Mouse (Mus musculus): ENCODE data around the gene Xkr8. TPM values are rescaled to one million over a fixed set of nuclear protein-coding genes. Genes with fewer than 3 reads are reported as not detected.
"Not testable (repeated sequence)": the region's sequence is repeated elsewhere in the genome, so short reads cannot be mapped to it uniquely, and the experiment has no call there.

Xkr8 gene
- polyA plus RNA-seq, 1 experiment: 4.7 TPM

DNA sequence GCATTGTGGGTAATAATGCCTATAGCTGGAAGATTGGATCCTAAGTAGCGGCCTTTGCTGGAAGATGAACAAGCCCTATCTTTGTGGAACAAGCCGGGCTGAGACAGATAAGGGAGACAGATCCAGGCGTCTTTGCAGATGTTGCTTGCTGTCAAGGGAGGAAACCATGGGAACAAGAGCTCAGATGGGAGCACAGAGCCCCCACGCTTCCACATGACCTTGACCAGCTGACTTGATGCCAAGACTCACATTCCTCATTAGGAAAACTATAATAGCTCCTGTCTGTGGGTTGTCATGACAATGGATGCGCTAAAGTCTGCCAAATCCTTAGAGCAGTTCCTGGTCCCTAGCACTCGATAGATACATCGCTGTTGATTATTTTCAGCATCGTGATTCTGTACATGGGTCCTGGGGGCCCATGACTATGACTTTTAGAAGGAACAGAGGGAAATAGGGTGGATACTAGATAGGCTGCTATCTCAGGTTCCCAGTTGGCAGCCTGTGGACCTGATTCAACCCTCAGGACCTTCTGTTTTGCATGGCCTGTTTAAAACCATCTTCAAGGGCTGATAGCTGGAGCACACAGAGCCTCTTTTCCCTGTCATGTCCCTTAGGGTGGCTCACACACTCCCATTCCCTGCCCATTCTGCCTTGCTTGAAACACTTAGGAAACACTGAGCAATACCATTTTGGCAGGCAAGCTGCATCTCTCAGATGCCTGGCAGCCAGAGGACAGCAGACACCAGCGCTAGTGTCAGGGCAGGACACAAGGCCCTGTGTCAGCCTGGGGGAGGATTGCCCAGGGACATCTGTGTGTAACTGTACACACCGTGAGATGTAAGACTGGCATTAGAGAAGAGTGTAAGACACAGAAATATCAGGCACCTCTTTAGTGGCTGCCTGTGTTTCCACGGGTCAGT is 11.9 kb upstream of the Xkr8 start:
- Histone ChIP-seq H3K27me3 (ENCODE audit: control insufficient read depth, insufficient read depth, insufficient read length) (no peaks in the 10 kb centered on the region), H3K79me2 (ENCODE audit: control insufficient read depth, insufficient read depth) (no peaks in the 10 kb centered on the region), H3K4me3 (no peak overlapping the region), H3ac (ENCODE audit: control insufficient read depth, insufficient read length) (no peak overlapping the region), H3K36me3 (ENCODE audit: control insufficient read depth, insufficient read depth) (peaks cover 4% of the 10 kb centered on the region), H3K4me2 (ENCODE audit: low read depth) (no peak overlapping the region)
- no peak for TF ChIP-seq MYOD1 (IDR thresholded peaks at IDR 0.05; ENCODE audit: control insufficient read depth in 1 of 3, insufficient read length in 2 of 3, low read depth in 2 of 3)
- TF ChIP-seq MYOG (IDR thresholded peaks at IDR 0.05; ENCODE audit: control insufficient read depth in 1 of 3, insufficient read depth in 1 of 3, insufficient read length in 2 of 3, low read depth in 2 of 3): peak in 1 of 3 experiments; percentile 3

DNA sequence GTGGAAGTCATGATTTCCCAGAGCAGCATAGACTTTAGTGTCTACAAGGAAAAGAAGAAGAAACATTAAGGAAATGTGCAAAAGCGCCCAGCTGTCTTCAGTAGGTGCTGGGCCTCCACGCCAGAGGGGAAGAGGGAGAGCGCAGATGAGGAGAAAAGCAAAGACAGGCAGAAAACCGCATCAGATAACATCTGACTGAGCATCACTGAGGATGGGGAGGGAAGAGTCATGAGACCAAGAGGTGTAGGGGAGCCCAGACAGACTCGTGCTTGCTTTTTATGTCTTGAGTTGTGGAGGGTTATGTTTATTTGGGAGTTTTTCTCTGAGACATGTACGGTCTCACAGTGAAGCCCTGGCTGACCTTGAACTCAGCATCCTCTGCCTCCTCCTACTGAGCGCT is 9.1 kb upstream of the Xkr8 start:
- Histone ChIP-seq H3K27me3 (ENCODE audit: control insufficient read depth, insufficient read depth, insufficient read length) (no peaks in the 10 kb centered on the region), H3K4me3 (no peak overlapping the region), H3K36me3 (ENCODE audit: control insufficient read depth, insufficient read depth) (peaks cover 4% of the 10 kb centered on the region), H3K79me2 (ENCODE audit: control insufficient read depth, insufficient read depth) (no peaks in the 10 kb centered on the region), H3ac (ENCODE audit: control insufficient read depth, insufficient read length) (no peak overlapping the region), H3K4me2 (ENCODE audit: low read depth) (no peak overlapping the region)
- TF ChIP-seq CEBPB (IDR thresholded peaks at IDR 0.05; ENCODE audit: insufficient read depth, poor library complexity, severe bottlenecking): no peak
- no peak for TF ChIP-seq REST (IDR thresholded peaks at IDR 0.05; ENCODE audit: insufficient read depth, insufficient read length)
- no peak for TF ChIP-seq E2F4 (IDR thresholded peaks at IDR 0.05; ENCODE audit: insufficient read depth)
- no peak for TF ChIP-seq MYOD1 (IDR thresholded peaks at IDR 0.05; ENCODE audit: control insufficient read depth in 1 of 3, insufficient read length in 2 of 3, low read depth in 2 of 3)
- TF ChIP-seq SRF (IDR thresholded peaks at IDR 0.05; ENCODE audit: control insufficient read depth, insufficient read length, low read depth): no peak
- no peak for TF ChIP-seq MYOG (IDR thresholded peaks at IDR 0.05; ENCODE audit: control insufficient read depth in 1 of 3, insufficient read depth in 1 of 3, insufficient read length in 2 of 3, low read depth in 2 of 3)
- TF ChIP-seq TCF3 (IDR thresholded peaks at IDR 0.05; ENCODE audit: insufficient read length, low read depth): no peak
- no peak for TF ChIP-seq TCF12 (IDR thresholded peaks at IDR 0.05; ENCODE audit: insufficient read depth, poor library complexity, severe bottlenecking)
- TF ChIP-seq USF1 (IDR thresholded peaks at IDR 0.05; ENCODE audit: low read depth): no peak
- no peak for TF ChIP-seq POLR2AphosphoS2 (IDR thresholded peaks at IDR 0.05; ENCODE audit: insufficient read length, low read depth)
- no peak for TF ChIP-seq MAX (IDR thresholded peaks at IDR 0.05; ENCODE audit: low read depth)
- TF ChIP-seq POLR2A (IDR thresholded peaks at IDR 0.05; ENCODE audit: insufficient read length, low read depth): no peak

DNA sequence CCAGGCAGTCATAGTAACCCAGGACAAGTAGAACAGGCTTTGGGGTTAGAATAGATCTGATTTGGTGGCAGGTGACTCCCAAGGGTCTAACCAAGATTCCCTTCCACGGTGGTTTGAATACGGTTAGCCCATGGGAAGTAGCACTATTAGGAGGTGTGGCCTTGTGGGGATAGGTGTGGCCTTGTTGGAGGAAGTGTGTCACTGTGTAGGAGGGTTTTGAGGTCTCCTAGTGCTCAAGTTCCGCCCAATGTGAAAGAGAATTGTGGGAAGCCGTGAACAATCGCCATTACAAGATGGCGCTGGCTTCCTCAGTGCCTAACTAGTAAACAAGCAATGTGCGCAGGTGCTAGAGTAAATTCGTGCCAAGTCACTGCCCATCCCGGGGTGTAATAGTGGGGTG is 4.8 kb upstream of the Xkr8 start:
- H3K36me3 ChIP-seq (ENCODE audit: control insufficient read depth, insufficient read depth); H3K27me3 ChIP-seq (ENCODE audit: control insufficient read depth, insufficient read depth, insufficient read length); H3K4me3 ChIP-seq; H3ac ChIP-seq (ENCODE audit: control insufficient read depth, insufficient read length); H3K79me2 ChIP-seq (ENCODE audit: control insufficient read depth, insufficient read depth); H3K4me2 ChIP-seq (ENCODE audit: low read depth): not testable (repeated sequence)

DNA sequence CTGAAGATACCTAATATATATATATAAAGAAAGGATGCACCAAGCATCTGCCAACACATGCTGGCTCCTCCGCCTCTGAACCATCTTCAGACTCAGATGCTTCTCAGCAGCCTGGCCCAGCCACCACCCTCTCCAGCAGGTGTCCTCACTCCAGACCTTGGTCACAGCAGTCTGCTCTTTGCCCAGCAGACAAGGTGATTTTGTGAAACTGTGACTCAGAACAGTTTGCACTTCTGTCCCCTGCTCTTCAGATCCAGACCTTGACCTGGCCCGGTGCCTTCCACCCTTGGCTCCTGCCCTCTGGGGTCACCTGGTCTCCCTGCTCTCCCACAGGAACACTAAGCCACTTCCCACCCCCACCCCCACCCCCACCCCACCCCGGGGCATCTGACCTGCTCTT is 3.5 kb upstream of the Xkr8 start:
- H3K27me3 ChIP-seq (ENCODE audit: control insufficient read depth, insufficient read depth, insufficient read length): no peaks in the 10 kb centered on the region
- H3K4me2 ChIP-seq (ENCODE audit: low read depth): no peak overlapping the region
- TF ChIP-seq MYOD1 (IDR thresholded peaks at IDR 0.05; ENCODE audit: control insufficient read depth in 1 of 3, insufficient read length in 2 of 3, low read depth in 2 of 3) (no peak), USF1 (IDR thresholded peaks at IDR 0.05; ENCODE audit: low read depth) (no peak), MYOG (IDR thresholded peaks at IDR 0.05; ENCODE audit: control insufficient read depth in 1 of 3, insufficient read depth in 1 of 3, insufficient read length in 2 of 3, low read depth in 2 of 3) (no peak), SRF (IDR thresholded peaks at IDR 0.05; ENCODE audit: control insufficient read depth, insufficient read length, low read depth) (no peak), CEBPB (IDR thresholded peaks at IDR 0.05; ENCODE audit: insufficient read depth, poor library complexity, severe bottlenecking) (no peak), MAX (IDR thresholded peaks at IDR 0.05; ENCODE audit: low read depth) (no peak), TCF12 (IDR thresholded peaks at IDR 0.05; ENCODE audit: insufficient read depth, poor library complexity, severe bottlenecking) (no peak), TCF3 (IDR thresholded peaks at IDR 0.05; ENCODE audit: insufficient read length, low read depth) (no peak), POLR2A (IDR thresholded peaks at IDR 0.05; ENCODE audit: insufficient read length, low read depth) (no peak), REST (IDR thresholded peaks at IDR 0.05; ENCODE audit: insufficient read depth, insufficient read length) (no peak), POLR2AphosphoS2 (IDR thresholded peaks at IDR 0.05; ENCODE audit: insufficient read length, low read depth) (no peak), E2F4 (IDR thresholded peaks at IDR 0.05; ENCODE audit: insufficient read depth) (no peak)
- no peak overlapping the region for H3K4me3 ChIP-seq
- H3ac ChIP-seq (ENCODE audit: control insufficient read depth, insufficient read length): no peak overlapping the region
- H3K36me3 ChIP-seq (ENCODE audit: control insufficient read depth, insufficient read depth): peaks cover under 1% of the 10 kb centered on the region
- no peaks in the 10 kb centered on the region for H3K79me2 ChIP-seq (ENCODE audit: control insufficient read depth, insufficient read depth)

DNA sequence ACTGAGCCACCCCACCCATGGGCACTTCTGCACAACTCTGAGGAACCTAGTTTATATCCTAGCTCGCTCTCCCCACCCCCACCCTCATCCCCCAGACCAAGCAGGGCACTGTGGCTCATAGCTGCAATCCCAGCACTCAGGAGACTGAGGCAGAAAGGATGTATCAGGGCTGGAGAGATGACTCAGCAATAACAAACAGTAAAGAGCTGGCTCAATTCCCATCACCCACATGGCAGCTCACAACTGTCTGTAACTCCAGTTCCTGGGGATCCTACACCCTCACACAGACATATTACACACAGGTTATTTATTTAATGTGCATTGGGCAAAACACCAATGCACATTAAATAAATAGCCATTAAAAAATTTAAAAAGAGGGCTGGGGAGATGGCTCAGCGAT is 3.0 kb upstream of the Xkr8 start:
- Histone ChIP-seq H3K4me3 (no peak overlapping the region), H3K79me2 (ENCODE audit: control insufficient read depth, insufficient read depth) (no peaks in the 10 kb centered on the region), H3K4me2 (ENCODE audit: low read depth) (no peak overlapping the region), H3K36me3 (ENCODE audit: control insufficient read depth, insufficient read depth) (no peaks in the 10 kb centered on the region), H3ac (ENCODE audit: control insufficient read depth, insufficient read length) (no peak overlapping the region), H3K27me3 (ENCODE audit: control insufficient read depth, insufficient read depth, insufficient read length) (no peaks in the 10 kb centered on the region)
- TF ChIP-seq SRF (IDR thresholded peaks at IDR 0.05; ENCODE audit: control insufficient read depth, insufficient read length, low read depth): no peak
- no peak for TF ChIP-seq MAX (IDR thresholded peaks at IDR 0.05; ENCODE audit: low read depth)
- no peak for TF ChIP-seq POLR2AphosphoS2 (IDR thresholded peaks at IDR 0.05; ENCODE audit: insufficient read length, low read depth)
- no peak for TF ChIP-seq REST (IDR thresholded peaks at IDR 0.05; ENCODE audit: insufficient read depth, insufficient read length)
- no peak for TF ChIP-seq TCF12 (IDR thresholded peaks at IDR 0.05; ENCODE audit: insufficient read depth, poor library complexity, severe bottlenecking)
- no peak for TF ChIP-seq MYOG (IDR thresholded peaks at IDR 0.05; ENCODE audit: control insufficient read depth in 1 of 3, insufficient read depth in 1 of 3, insufficient read length in 2 of 3, low read depth in 2 of 3)
- TF ChIP-seq CEBPB (IDR thresholded peaks at IDR 0.05; ENCODE audit: insufficient read depth, poor library complexity, severe bottlenecking): no peak
- no peak for TF ChIP-seq USF1 (IDR thresholded peaks at IDR 0.05; ENCODE audit: low read depth)
- TF ChIP-seq TCF3 (IDR thresholded peaks at IDR 0.05; ENCODE audit: insufficient read length, low read depth): no peak
- TF ChIP-seq E2F4 (IDR thresholded peaks at IDR 0.05; ENCODE audit: insufficient read depth): no peak
- no peak for TF ChIP-seq MYOD1 (IDR thresholded peaks at IDR 0.05; ENCODE audit: control insufficient read depth in 1 of 3, insufficient read length in 2 of 3, low read depth in 2 of 3)
- TF ChIP-seq POLR2A (IDR thresholded peaks at IDR 0.05; ENCODE audit: insufficient read length, low read depth): no peak
